Mouse (Mus musculus): Measurements from ENCODE around the gene Unc50. TPM values are rescaled to one million over a fixed set of nuclear protein-coding genes. Genes with fewer than 3 reads are reported as not detected.

Unc50 gene
- polyA plus RNA-seq, 1 experiment, result 49.1 TPM

GRCm38 (mm10) chr1:37409647-37410046 lies 20.3 kb upstream of the Unc50 start:
- no peak for DNase-seq
- Histone ChIP-seq H3K27me3 (ENCODE audit: control insufficient read depth, insufficient read depth, low read length) (no peaks in the 10 kb centered on the region), H3K4me1 (replicated peaks; ENCODE audit: control insufficient read depth, insufficient read depth, low read length) (no peaks in the 10 kb centered on the region), H3K27ac (ENCODE audit: control insufficient read depth, insufficient read depth, low read length) (no peak overlapping the region), H3K36me3 (ENCODE audit: control insufficient read depth, insufficient read depth, low read length) (no peaks in the 10 kb centered on the region), H3K4me3 (ENCODE audit: control insufficient read depth, insufficient read depth, low read length) (no peak overlapping the region)
- no peak for TF ChIP-seq CTCF (IDR thresholded peaks at IDR 0.05; ENCODE audit: borderline replicate concordance, control insufficient read depth, extremely low read depth, insufficient read depth, low read length, poor library complexity)

- Histone ChIP-seq H3K27me3 (ENCODE audit: control insufficient read depth, insufficient read depth, low read length) (no peaks in the 10 kb centered on the region), H3K27ac (ENCODE audit: control insufficient read depth, insufficient read depth, low read length) (no peak overlapping the region), H3K4me3 (ENCODE audit: control insufficient read depth, insufficient read depth, low read length) (no peak overlapping the region), H3K4me1 (replicated peaks; ENCODE audit: control insufficient read depth, insufficient read depth, low read length) (no peaks in the 10 kb centered on the region), H3K36me3 (ENCODE audit: control insufficient read depth, insufficient read depth, low read length) (peaks cover 7% of the 10 kb centered on the region; the same call in 1 of the 2 replicates)
- no peak for TF ChIP-seq CTCF (IDR thresholded peaks at IDR 0.05; ENCODE audit: borderline replicate concordance, control insufficient read depth, extremely low read depth, insufficient read depth, low read length, poor library complexity)
- DNase-seq, result no peak
- WGBS, result 100% methylated on average over 1 of the region's 1 CpGs
Measured at GRCm38 (mm10) chr1:37415394-37415793, 14.5 kb upstream of the Unc50 start.

- Histone ChIP-seq H3K27ac (ENCODE audit: control insufficient read depth, insufficient read depth, low read length) (no peak overlapping the region), H3K4me3 (ENCODE audit: control insufficient read depth, insufficient read depth, low read length) (no peak overlapping the region), H3K4me1 (replicated peaks; ENCODE audit: control insufficient read depth, insufficient read depth, low read length) (no peaks in the 10 kb centered on the region), H3K36me3 (ENCODE audit: control insufficient read depth, insufficient read depth, low read length) (peaks cover 7% of the 10 kb centered on the region; the same call in 1 of the 2 replicates), H3K27me3 (ENCODE audit: control insufficient read depth, insufficient read depth, low read length) (no peaks in the 10 kb centered on the region)
- DNase-seq, result peak; percentile 51
- WGBS, result 97% methylated on average over 1 of the region's 1 CpGs
- TF ChIP-seq POLR2A (IDR thresholded peaks at IDR 0.05; ENCODE audit: control insufficient read depth, extremely low read depth, insufficient read depth, low read length, poor library complexity) (no peak), CTCF (IDR thresholded peaks at IDR 0.05; ENCODE audit: borderline replicate concordance, control insufficient read depth, extremely low read depth, insufficient read depth, low read length, poor library complexity) (peak; percentile 86; the same call in 1 of the 2 replicates)
Measured at GRCm38 (mm10) chr1:37419420-37419819, 10.5 kb upstream of the Unc50 start.

GRCm38 (mm10) chr1:37427144-37427875 lies 2.6 kb upstream of the Unc50 start:
- Histone ChIP-seq H3K27me3 (ENCODE audit: control insufficient read depth, insufficient read depth, low read length) (no peaks in the 10 kb centered on the region), H3K4me3 (ENCODE audit: control insufficient read depth, insufficient read depth, low read length) (no peak overlapping the region), H3K36me3 (ENCODE audit: control insufficient read depth, insufficient read depth, low read length) (peaks cover 5% of the 10 kb centered on the region; the same call in 1 of the 2 replicates), H3K4me1 (replicated peaks; ENCODE audit: control insufficient read depth, insufficient read depth, low read length) (peaks cover 14% of the 10 kb centered on the region), H3K27ac (ENCODE audit: control insufficient read depth, insufficient read depth, low read length) (no peak overlapping the region)
- TF ChIP-seq CTCF (IDR thresholded peaks at IDR 0.05; ENCODE audit: borderline replicate concordance, control insufficient read depth, extremely low read depth, insufficient read depth, low read length, poor library complexity), result no peak
- no peak for TF ChIP-seq POLR2A (IDR thresholded peaks at IDR 0.05; ENCODE audit: control insufficient read depth, extremely low read depth, insufficient read depth, low read length, poor library complexity)
- DNase-seq, result no peak
- WGBS, result 95% methylated on average over 8 of the region's 8 CpGs

- DNase-seq, result no peak
- Histone ChIP-seq H3K27ac (ENCODE audit: control insufficient read depth, insufficient read depth, low read length) (no peak overlapping the region), H3K4me1 (replicated peaks; ENCODE audit: control insufficient read depth, insufficient read depth, low read length) (peaks cover 14% of the 10 kb centered on the region), H3K36me3 (ENCODE audit: control insufficient read depth, insufficient read depth, low read length) (peaks cover 17% of the 10 kb centered on the region), H3K27me3 (ENCODE audit: control insufficient read depth, insufficient read depth, low read length) (no peaks in the 10 kb centered on the region), H3K4me3 (ENCODE audit: control insufficient read depth, insufficient read depth, low read length) (no peak overlapping the region)
- WGBS, result 76% methylated on average over 2 of the region's 2 CpGs
- TF ChIP-seq CTCF (IDR thresholded peaks at IDR 0.05; ENCODE audit: borderline replicate concordance, control insufficient read depth, extremely low read depth, insufficient read depth, low read length, poor library complexity) (no peak), POLR2A (IDR thresholded peaks at IDR 0.05; ENCODE audit: control insufficient read depth, extremely low read depth, insufficient read depth, low read length, poor library complexity) (no peak)
Measured at GRCm38 (mm10) chr1:37428911-37429310, 1.0 kb upstream of the Unc50 start.

- TF ChIP-seq POLR2A (IDR thresholded peaks at IDR 0.05; ENCODE audit: control insufficient read depth, extremely low read depth, insufficient read depth, low read length, poor library complexity) (no peak), CTCF (IDR thresholded peaks at IDR 0.05; ENCODE audit: borderline replicate concordance, control insufficient read depth, extremely low read depth, insufficient read depth, low read length, poor library complexity) (no peak)
- WGBS, result 2% methylated on average over 40 of the region's 40 CpGs
- peaks cover 14% of the 10 kb centered on the region for H3K4me1 ChIP-seq (replicated peaks; ENCODE audit: control insufficient read depth, insufficient read depth, low read length)
- peaks cover 21% of the 10 kb centered on the region for H3K36me3 ChIP-seq (ENCODE audit: control insufficient read depth, insufficient read depth, low read length)
- no peak for DNase-seq
- H3K4me3 ChIP-seq (ENCODE audit: control insufficient read depth, insufficient read depth, low read length), result peak overlapping the region; percentile 76
- no peaks in the 10 kb centered on the region for H3K27me3 ChIP-seq (ENCODE audit: control insufficient read depth, insufficient read depth, low read length)
- H3K27ac ChIP-seq (ENCODE audit: control insufficient read depth, insufficient read depth, low read length), result no peak overlapping the region
Measured at GRCm38 (mm10) chr1:37430297-37430840, 430 bp downstream of the Unc50 start.
